Mouse (Mus musculus): ENCODE data around the gene Cd177. TPM values are rescaled to one million over a fixed set of nuclear protein-coding genes. Genes with fewer than 3 reads are reported as not detected.
"Not testable (repeated sequence)": the region's sequence is repeated elsewhere in the genome, so short reads cannot be mapped to it uniquely, and the experiment has no call there.

Cd177 gene
- 3.3 TPM in 2 replicates for polyA plus RNA-seq (2012; rRNA removed)

- WGBS: 53% methylated on average over 6 of the region's 6 CpGs
- Histone ChIP-seq H3K27me3 (ENCODE audit: control insufficient read depth, insufficient read depth, low read length) (no peaks in the 10 kb centered on the region), H3K4me1 (ENCODE audit: control insufficient read depth, insufficient read depth, insufficient read length, low read length) (peaks cover 15% of the 10 kb centered on the region), H3K4me3 (ENCODE audit: low read depth, low read length) (no peak within 1 kb of the TSS), H3K36me3 (ENCODE audit: control insufficient read depth, insufficient read depth, low read length) (no peaks in the 10 kb centered on the region), H3K27ac (ENCODE audit: insufficient read depth, low read depth, low read length) (peak within 1 kb of the TSS; percentile 25; the same call in 1 of the 2 replicates)
- TF ChIP-seq CTCF (IDR thresholded peaks at IDR 0.05; ENCODE audit: extremely low read depth, insufficient read length, insufficient replicate concordance, low read depth, low read length): no peak
- TF ChIP-seq POLR2A (IDR thresholded peaks at IDR 0.05; ENCODE audit: low read depth, low read length): no peak
Measured at GRCm38 (mm10) chr7:24760211-24760610, at the start of gene Cd177. Cd177 (minus strand) TSS chr7:24760311.

GRCm38 (mm10) chr7:24809041-24809440, 48.9 kb upstream of the Cd177 start:
- TF ChIP-seq POLR2A (IDR thresholded peaks at IDR 0.05; ENCODE audit: low read depth, low read length): no peak
- no peak for TF ChIP-seq CTCF (IDR thresholded peaks at IDR 0.05; ENCODE audit: extremely low read depth, insufficient read length, insufficient replicate concordance, low read depth, low read length)
- WGBS: 52% methylated on average over 2 of the region's 2 CpGs
- Histone ChIP-seq H3K27ac (ENCODE audit: insufficient read depth, low read depth, low read length) (no peak overlapping the region), H3K4me3 (ENCODE audit: low read depth, low read length) (no peak overlapping the region), H3K4me1 (ENCODE audit: control insufficient read depth, insufficient read depth, insufficient read length, low read length) (no peaks in the 10 kb centered on the region), H3K27me3 (ENCODE audit: control insufficient read depth, insufficient read depth, low read length) (no peaks in the 10 kb centered on the region), H3K36me3 (ENCODE audit: control insufficient read depth, insufficient read depth, low read length) (no peaks in the 10 kb centered on the region)

GRCm38 (mm10) chr7:24804826-24805225, 44.7 kb upstream of the Cd177 start:
- H3K4me1 ChIP-seq (ENCODE audit: control insufficient read depth, insufficient read depth, insufficient read length, low read length): no peaks in the 10 kb centered on the region
- no peak overlapping the region for H3K27ac ChIP-seq (ENCODE audit: insufficient read depth, low read depth, low read length)
- TF ChIP-seq CTCF (IDR thresholded peaks at IDR 0.05; ENCODE audit: extremely low read depth, insufficient read length, insufficient replicate concordance, low read depth, low read length) (no peak), POLR2A (IDR thresholded peaks at IDR 0.05; ENCODE audit: low read depth, low read length) (no peak)
- H3K36me3 ChIP-seq (ENCODE audit: control insufficient read depth, insufficient read depth, low read length): no peaks in the 10 kb centered on the region
- no peak overlapping the region for H3K4me3 ChIP-seq (ENCODE audit: low read depth, low read length)
- H3K27me3 ChIP-seq (ENCODE audit: control insufficient read depth, insufficient read depth, low read length): no peaks in the 10 kb centered on the region
- WGBS: 36% methylated on average over 6 of the region's 6 CpGs

GRCm38 (mm10) chr7:24802149-24802767, 42.1 kb upstream of the Cd177 start:
- WGBS: 68% methylated on average over 7 of the region's 7 CpGs

GRCm38 (mm10) chr7:24797918-24798317, 37.8 kb upstream of the Cd177 start:
- TF ChIP-seq POLR2A (IDR thresholded peaks at IDR 0.05; ENCODE audit: low read depth, low read length) (no peak), CTCF (IDR thresholded peaks at IDR 0.05; ENCODE audit: extremely low read depth, insufficient read length, insufficient replicate concordance, low read depth, low read length) (no peak)
- WGBS: 85% methylated on average over 1 of the region's 1 CpGs
- Histone ChIP-seq H3K27me3 (ENCODE audit: control insufficient read depth, insufficient read depth, low read length) (no peaks in the 10 kb centered on the region), H3K4me3 (ENCODE audit: low read depth, low read length) (no peak overlapping the region), H3K36me3 (ENCODE audit: control insufficient read depth, insufficient read depth, low read length) (no peaks in the 10 kb centered on the region), H3K27ac (ENCODE audit: insufficient read depth, low read depth, low read length) (no peak overlapping the region), H3K4me1 (ENCODE audit: control insufficient read depth, insufficient read depth, insufficient read length, low read length) (no peaks in the 10 kb centered on the region)

More at GRCm38 (mm10) chr7:24802149-24802767, 42.1 kb upstream of the Cd177 start:
- Histone ChIP-seq H3K4me1 (ENCODE audit: control insufficient read depth, insufficient read depth, insufficient read length, low read length) (no peaks in the 10 kb centered on the region), H3K4me3 (ENCODE audit: low read depth, low read length) (no peak overlapping the region), H3K27me3 (ENCODE audit: control insufficient read depth, insufficient read depth, low read length) (no peaks in the 10 kb centered on the region), H3K36me3 (ENCODE audit: control insufficient read depth, insufficient read depth, low read length) (no peaks in the 10 kb centered on the region), H3K27ac (ENCODE audit: insufficient read depth, low read depth, low read length) (no peak overlapping the region)
- TF ChIP-seq CTCF (IDR thresholded peaks at IDR 0.05; ENCODE audit: extremely low read depth, insufficient read length, insufficient replicate concordance, low read depth, low read length) (no peak), POLR2A (IDR thresholded peaks at IDR 0.05; ENCODE audit: low read depth, low read length) (no peak)

- peak within 1 kb of the TSS; percentile 6; the same call in 1 of the 2 replicates for H3K4me3 ChIP-seq (ENCODE audit: low read depth, low read length)
- not testable (repeated sequence) for H3K36me3 ChIP-seq (ENCODE audit: control insufficient read depth, insufficient read depth, low read length); H3K27me3 ChIP-seq (ENCODE audit: control insufficient read depth, insufficient read depth, low read length); H3K4me1 ChIP-seq (ENCODE audit: control insufficient read depth, insufficient read depth, insufficient read length, low read length); H3K27ac ChIP-seq (ENCODE audit: insufficient read depth, low read depth, low read length)
- 16% methylated on average over 4 of the region's 4 CpGs for WGBS
Measured at GRCm38 (mm10) chr7:24776918-24777317, 16.8 kb upstream of the Cd177 start, which contains the start of gene Ceacam10. Ceacam10 (plus strand) TSS chr7:24777206.

- no peaks in the 10 kb centered on the region for H3K36me3 ChIP-seq (ENCODE audit: control insufficient read depth, insufficient read depth, low read length)
- H3K4me3 ChIP-seq (ENCODE audit: low read depth, low read length): no peak overlapping the region
- TF ChIP-seq POLR2A (IDR thresholded peaks at IDR 0.05; ENCODE audit: low read depth, low read length): no peak
- no peak for TF ChIP-seq CTCF (IDR thresholded peaks at IDR 0.05; ENCODE audit: extremely low read depth, insufficient read length, insufficient replicate concordance, low read depth, low read length)
- H3K27ac ChIP-seq (ENCODE audit: insufficient read depth, low read depth, low read length): no peak overlapping the region
- 67% methylated on average over 2 of the region's 2 CpGs for WGBS
- H3K27me3 ChIP-seq (ENCODE audit: control insufficient read depth, insufficient read depth, low read length): no peaks in the 10 kb centered on the region
- H3K4me1 ChIP-seq (ENCODE audit: control insufficient read depth, insufficient read depth, insufficient read length, low read length): peaks cover 2% of the 10 kb centered on the region; the same call in 1 of the 2 replicates
Measured at GRCm38 (mm10) chr7:24776145-24776544, 16.0 kb upstream of the Cd177 start.
